Mouse (Mus musculus) olfactory bulb, adult 2 months (tissue): ENCODE results near the gene Rap2a. TPM values are rescaled to one million over a fixed set of nuclear protein-coding genes. Genes with fewer than 3 reads are reported as not detected.

Source experiments
- H3K27ac ChIP-seq: fragments of 200-500 bp; 2 replicates; pipeline ENCODE4 v1.5.1; 2012; ENCODE audit warnings: low read depth, low read length; ENCODE audit not compliant: insufficient read depth
- H3K4me1 ChIP-seq: fragments of 200-500 bp; 2 replicates; pipeline ENCODE4 v1.6.1; 2012; ENCODE audit warnings: low read length; ENCODE audit not compliant: control insufficient read depth, insufficient read depth
- H3K4me3 ChIP-seq: fragments of 200-500 bp; 2 replicates; pipeline ENCODE4 v1.5.1; 2012; ENCODE audit warnings: mild to moderate bottlenecking, low read depth, low read length, moderate library complexity; ENCODE audit not compliant: insufficient read depth
- CTCF ChIP-seq: fragments of 200-500 bp; IDR thresholded peaks from 2 replicates; pipeline ENCODE4 v1.5.1; 2012; ENCODE audit warnings: low read depth, mild to moderate bottlenecking, low read length, moderate library complexity; ENCODE audit not compliant: insufficient read depth
- POLR2A ChIP-seq: fragments of 200-500 bp; IDR thresholded peaks from 2 replicates; pipeline ENCODE4 v1.6.1; 2012; ENCODE audit warnings: mild to moderate bottlenecking, low read depth, low read length, moderate library complexity; ENCODE audit not compliant: insufficient read depth
- WGBS: fragments of 180-500 bp; shearing (Covaris S2); methylation state at CpG from one replicate; pipeline ENCODE4 v1.1.7; 2018; 5-methylcytosine and 5-hydroxymethylcytosine counted together
- polyA plus RNA-seq: library from polyadenylated mRNA; stranded (reverse); fragments of >200 nt; gene quantifications from 2 replicates; pipeline ENCODE4 v1.2.4, GENCODE M21; 2012; ENCODE audit warnings: low replicate concordance; ENCODE audit not compliant: missing spikeins, insufficient read depth, insufficient read length

Rap2a gene
- polyA plus RNA-seq, 1 experiment = not detected

DNA sequence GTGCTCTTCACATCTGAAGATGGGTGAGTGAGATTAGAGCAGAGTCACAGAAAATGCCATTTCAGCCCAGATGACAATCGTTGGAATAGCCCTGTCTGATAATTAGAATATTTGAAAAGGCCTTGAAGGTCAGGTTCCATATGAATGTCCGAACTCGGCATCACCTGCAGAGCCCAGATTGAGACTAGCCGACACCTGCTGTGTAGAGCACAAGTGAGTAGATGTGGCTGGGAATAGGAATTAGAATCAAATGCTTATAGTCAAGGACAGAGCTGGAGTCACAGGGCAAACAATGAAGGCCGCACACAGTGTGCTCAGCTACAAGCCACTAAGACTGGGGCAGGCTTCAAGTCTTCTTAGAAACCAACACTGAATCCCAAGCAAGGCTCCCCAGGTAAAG, 6.3 kb downstream of the Rap2a start:
- no peak for TF ChIP-seq POLR2A
- TF ChIP-seq CTCF = no peak
- Histone ChIP-seq H3K4me1 (peaks cover 18% of the 10 kb centered on the region), H3K4me3 (no peak overlapping the region), H3K27ac (no peak overlapping the region)
- 86% methylated on average over 5 of the region's 5 CpGs for WGBS

DNA sequence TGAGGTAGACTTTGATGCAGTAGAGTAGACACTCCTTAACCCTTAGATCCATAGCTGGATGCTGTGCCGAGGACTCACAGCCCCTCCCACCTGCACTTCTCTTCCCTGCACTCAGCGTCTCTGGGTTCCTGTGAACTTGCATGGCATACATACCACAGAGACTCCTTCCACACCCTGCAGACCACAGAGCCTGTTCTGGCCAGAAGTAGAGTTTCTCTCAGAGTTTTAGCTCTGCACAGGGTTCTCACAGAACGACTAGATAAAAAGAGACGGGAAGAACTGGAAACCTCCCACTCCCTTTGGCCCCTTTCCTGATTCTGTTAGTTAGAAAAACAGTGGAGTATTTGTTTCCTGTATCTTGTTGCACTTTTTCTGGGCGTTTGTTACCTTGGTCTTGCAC, 18.0 kb downstream of the Rap2a start:
- no peak for TF ChIP-seq CTCF
- no peak for TF ChIP-seq POLR2A
- WGBS = 23% methylated on average over 5 of the region's 5 CpGs
- no peak overlapping the region for H3K27ac ChIP-seq
- H3K4me3 ChIP-seq = no peak overlapping the region
- H3K4me1 ChIP-seq = peaks cover 34% of the 10 kb centered on the region

DNA sequence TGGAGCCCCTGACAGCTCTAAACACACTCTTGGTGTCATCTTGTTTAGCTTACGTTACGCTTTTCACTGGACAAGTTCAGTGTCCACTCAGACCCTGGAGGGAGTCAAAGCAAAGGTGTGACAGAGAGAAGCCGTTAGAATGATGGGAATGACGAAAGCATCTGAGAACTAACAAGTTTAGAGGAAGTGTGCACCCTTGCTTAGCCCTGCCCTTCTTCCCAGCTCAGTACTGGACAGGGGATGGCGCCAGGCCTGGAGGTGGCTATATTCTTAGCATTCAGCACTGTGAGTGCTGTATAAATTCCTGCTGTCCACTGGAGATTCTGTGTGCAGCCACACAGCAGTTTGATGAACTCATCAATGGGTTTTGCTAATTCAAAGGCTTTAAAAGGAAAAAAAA, 18.6 kb downstream of the Rap2a start:
- WGBS = 84% methylated on average over 5 of the region's 5 CpGs
- Histone ChIP-seq H3K4me1 (peaks cover 34% of the 10 kb centered on the region), H3K27ac (no peak overlapping the region), H3K4me3 (no peak overlapping the region)
- TF ChIP-seq CTCF (no peak), POLR2A (no peak)

DNA sequence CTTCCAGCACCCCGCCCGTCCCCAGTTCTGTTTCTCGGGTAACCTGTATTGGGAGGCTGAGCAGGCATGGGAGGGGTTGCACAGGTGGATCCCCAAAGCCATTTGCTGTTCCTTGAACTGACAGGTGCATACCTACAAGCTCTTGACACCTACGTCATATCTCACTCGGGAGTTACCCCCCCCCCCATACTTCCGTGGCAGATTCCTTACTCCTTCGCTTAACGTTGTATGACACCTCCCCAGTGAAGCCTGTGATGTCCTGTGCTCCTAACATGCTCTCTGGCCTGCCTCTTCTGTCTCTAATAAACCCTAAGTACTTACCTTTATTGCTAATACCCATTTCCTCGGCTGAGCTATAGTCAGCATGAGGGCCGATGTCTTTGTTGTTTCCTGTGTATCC, 20.9 kb downstream of the Rap2a start:
- Histone ChIP-seq H3K27ac (no peak overlapping the region), H3K4me3 (no peak overlapping the region), H3K4me1 (peaks cover 32% of the 10 kb centered on the region)
- TF ChIP-seq CTCF = no peak
- TF ChIP-seq POLR2A = no peak
- WGBS = 95% methylated on average over 10 of the region's 10 CpGs

DNA sequence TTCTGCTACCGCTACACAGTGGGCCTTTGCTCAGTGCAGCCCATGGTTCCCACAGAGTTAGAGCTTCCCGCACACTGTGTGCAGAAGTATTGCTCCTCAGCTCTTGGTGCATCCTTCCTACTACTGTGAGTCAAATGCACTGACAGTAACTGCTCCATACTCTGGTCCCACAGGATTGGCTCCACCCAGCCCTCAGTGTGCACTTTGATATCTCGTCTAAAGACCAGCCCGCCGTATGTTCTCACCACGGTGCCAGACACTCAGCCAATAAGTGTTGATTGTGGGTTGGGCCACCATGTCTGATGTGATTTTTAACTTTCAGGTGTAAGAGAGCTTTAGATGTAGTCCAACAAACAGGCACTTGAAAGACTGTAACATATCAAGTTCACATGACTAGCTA, 21.4 kb downstream of the Rap2a start:
- peaks cover 31% of the 10 kb centered on the region for H3K4me1 ChIP-seq
- H3K4me3 ChIP-seq = no peak overlapping the region
- 74% methylated on average over 6 of the region's 6 CpGs for WGBS
- no peak overlapping the region for H3K27ac ChIP-seq
- TF ChIP-seq POLR2A (no peak), CTCF (no peak)

DNA sequence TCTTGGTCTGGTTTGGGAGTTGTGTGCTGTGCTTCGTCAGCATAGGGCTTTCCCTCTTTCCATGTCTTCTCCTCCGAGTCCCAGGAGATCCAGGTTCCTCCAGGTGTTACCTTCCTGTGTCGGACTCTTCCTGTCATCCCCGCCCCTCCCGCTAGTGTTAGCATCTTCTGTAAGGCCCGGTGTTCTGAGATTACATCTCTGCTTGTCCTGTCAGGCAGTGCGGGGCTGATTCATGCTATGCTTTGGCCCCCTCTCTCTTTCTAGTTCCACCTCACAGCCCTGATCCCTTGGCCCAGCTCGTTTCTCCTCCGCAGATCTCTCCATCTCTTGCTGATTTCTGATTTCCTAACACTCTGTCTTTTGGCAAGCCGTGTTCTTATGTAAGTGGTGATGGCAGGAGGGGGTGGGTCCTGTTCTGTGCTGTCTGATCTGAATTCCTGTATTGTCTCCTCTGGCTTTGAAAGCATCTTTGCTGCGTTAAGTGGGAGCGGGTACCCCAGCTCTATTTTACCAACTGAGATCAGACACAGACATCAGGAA, 21.8 kb downstream of the Rap2a start:
- no peak overlapping the region for H3K4me3 ChIP-seq
- WGBS = 41% methylated on average over 12 of the region's 12 CpGs
- TF ChIP-seq CTCF = no peak
- peaks cover 31% of the 10 kb centered on the region for H3K4me1 ChIP-seq
- H3K27ac ChIP-seq = peak overlapping the region; percentile 24

DNA sequence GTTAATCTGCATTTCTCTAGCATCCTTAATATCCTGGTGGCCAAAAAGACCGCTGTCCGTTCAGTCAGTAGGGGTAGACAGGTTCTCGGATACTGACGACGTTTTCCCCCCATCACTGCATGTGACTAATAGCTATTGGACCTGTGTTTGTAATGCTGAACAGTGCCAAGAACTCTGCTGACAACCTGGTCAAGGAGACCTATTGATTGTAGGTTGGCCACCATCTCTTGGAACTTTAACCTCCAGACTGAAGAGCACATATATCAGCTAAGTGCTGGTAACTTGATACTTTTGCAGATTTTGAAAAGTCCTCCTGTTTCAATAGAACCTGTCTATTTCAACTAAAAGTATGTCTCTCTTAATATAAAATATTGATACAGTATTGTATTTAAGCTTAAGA, 22.5 kb downstream of the Rap2a start:
- Histone ChIP-seq H3K27ac (no peak overlapping the region), H3K4me1 (peaks cover 32% of the 10 kb centered on the region), H3K4me3 (no peak overlapping the region)
- WGBS = 85% methylated on average over 5 of the region's 5 CpGs
- TF ChIP-seq POLR2A (no peak), CTCF (no peak)

DNA sequence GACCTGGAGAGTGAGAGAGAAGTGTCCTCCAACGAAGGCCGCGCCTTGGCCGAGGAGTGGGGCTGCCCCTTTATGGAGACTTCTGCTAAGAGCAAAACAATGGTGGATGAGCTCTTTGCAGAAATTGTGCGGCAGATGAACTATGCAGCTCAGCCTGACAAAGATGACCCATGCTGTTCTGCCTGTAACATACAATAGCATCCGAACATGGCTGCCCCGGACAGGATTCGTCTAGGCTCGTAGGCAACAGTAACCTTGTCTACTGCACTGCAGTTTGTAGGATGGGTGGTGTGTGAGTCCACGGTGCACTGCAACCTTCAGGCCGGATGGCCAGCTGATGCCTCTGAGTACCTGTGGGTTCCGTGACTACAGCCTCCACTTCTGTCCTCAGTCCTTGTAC, 25.4 kb downstream of the Rap2a start:
- Histone ChIP-seq H3K27ac (no peak overlapping the region), H3K4me1 (peaks cover 33% of the 10 kb centered on the region), H3K4me3 (no peak overlapping the region)
- TF ChIP-seq CTCF = no peak
- TF ChIP-seq POLR2A = no peak
- WGBS = 95% methylated on average over 12 of the region's 12 CpGs

DNA sequence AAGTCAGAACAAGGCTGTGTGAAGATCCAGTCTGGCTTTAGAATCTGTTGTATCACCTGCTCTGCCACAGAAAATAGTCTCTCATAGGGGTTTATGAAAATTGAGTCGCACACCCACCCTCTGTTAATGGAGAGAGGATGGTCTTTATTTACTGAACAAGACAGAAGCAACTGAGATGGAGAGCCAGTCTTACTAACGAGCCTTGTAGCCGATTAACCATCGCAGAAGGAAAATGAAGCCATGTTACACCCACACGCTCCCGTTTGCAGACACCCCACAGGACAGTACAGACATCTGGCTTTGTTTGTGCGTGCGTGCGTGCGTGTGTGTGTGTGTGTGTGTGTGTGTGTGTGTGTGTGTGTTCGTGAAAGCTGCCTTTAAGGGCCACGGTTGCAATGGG, 26.2 kb downstream of the Rap2a start:
- no peak overlapping the region for H3K4me3 ChIP-seq
- 62% methylated on average over 12 of the region's 12 CpGs for WGBS
- peaks cover 33% of the 10 kb centered on the region for H3K4me1 ChIP-seq
- H3K27ac ChIP-seq = no peak overlapping the region
- TF ChIP-seq POLR2A (no peak), CTCF (no peak)

DNA sequence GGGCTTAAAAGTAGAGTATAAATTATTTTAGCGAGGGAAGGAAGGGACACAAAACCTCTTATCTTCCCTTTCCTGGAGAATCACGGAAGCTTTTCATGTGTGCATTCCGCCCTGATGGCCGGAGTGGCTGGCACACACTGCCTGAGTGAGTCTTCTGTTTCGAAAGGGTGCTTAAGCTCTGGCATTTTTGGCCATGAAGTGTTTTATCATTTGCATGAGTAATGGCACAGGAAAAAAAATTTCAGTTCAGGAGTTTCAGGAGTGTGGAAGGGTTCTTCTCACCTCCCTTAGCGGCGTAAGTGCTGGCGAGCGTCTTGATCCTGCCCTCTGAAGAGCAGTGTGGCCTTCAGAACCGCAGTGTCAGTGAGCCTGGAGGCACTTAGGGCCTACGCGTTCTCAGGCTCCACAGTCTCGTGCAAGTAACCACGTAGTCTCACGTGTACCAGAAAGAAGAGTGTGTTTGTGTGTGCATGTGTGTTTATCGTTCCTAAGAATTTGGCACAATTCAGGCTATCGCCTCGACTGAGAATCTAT, 26.8 kb downstream of the Rap2a start:
- H3K4me3 ChIP-seq = no peak overlapping the region
- no peak overlapping the region for H3K27ac ChIP-seq
- TF ChIP-seq POLR2A (no peak), CTCF (no peak)
- 87% methylated on average over 18 of the region's 18 CpGs for WGBS
- H3K4me1 ChIP-seq = peaks cover 28% of the 10 kb centered on the region
